Mouse (Mus musculus): Measurements from ENCODE around the gene Gm42742.

Gm42742 gene

GRCm38 (mm10) chr7:127004122-127004875 lies 16.6 kb downstream of the Gm42742 start:
- no peak for DNase-seq (ENCODE audit: extremely low spot score, low spot score)

DNA sequence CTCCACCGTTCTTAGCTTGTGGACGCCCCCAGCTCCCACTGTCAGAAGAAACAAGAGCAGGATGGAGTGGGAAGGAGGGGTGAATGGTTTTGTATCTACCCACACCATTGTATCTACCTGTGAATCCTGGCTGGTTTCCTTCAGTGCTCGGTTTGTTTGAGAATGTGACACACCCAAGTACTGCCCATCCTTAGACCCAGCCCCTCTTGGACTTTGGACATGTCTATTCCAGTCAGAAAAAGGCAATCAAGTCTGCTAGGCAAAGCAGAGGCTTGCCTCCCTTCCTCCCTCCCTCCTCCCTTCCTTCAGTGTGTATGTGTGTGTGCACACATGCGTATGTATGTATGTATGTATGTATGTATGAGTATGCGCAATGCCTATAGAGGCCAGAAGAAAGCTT lies 17.3 kb downstream of the Gm42742 start:
- DNase-seq (ENCODE audit: extremely low spot score, low spot score) = no peak

DNA sequence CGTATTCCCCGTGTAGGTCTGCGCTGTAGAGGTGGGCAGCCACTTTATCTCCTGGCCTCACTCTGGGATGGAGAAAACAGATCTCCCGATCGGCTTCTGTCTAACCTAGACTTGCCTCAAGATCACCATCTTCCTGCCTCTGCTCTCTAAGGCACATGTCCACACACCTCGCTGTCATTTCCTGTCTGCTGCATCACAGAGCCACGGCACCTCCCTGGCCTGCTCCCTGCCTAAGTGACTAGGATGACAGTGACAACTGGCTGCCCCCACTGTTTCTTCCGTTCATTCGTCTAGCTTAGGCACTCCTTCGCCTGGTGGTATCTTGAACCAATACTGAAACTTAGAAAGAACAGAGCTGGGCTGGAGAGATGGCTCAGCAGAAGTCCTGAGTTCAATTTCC lies 21.3 kb downstream of the Gm42742 start:
- no peak for DNase-seq (ENCODE audit: extremely low spot score, low spot score)

- DNase-seq (ENCODE audit: extremely low spot score, low spot score) = no peak
These were observed 24.4 kb downstream of the Gm42742 start for GRCm38 (mm10) chr7:126996449-126996848.

DNA sequence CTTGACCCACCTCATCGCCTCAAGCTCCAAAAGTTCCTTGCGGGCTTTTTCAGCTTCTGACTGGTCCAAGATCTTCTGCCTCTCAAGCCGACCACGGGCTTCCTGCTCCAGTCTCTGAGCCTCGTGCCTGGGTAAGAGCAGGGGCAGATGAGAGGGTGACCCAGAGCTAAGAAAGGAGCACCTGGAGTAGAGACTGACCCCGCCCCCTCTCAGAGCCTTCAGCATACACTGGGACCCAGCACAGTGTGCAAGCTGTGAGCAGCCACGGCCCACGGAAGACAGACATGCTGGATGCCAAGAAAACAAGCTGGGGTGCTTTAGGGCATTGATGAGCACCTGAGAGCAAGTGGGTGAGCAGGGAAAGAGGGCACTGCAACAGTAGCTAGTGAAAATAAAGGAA lies 32.1 kb downstream of the Gm42742 start:
- no peak for DNase-seq (ENCODE audit: extremely low spot score, low spot score)

DNA sequence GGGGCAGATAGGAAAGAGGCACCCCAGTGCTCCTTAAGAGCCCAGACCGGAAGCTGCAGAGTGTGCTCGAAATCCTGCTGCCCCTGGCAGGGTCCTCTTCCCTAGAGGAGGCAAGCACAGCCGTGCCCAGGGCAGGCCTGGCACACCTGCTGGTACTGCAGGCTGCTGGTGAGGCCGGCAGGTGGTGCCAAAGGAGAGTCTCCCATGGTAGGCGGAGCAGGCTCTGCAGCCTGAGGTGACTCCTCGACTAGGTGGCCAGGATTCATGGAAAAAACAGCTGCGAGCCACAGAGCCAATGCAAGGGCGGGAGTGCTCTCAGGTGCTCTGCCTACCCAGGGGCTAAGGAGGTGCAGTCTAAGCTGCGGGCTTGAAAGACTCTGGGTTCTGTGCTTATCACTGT lies 34.6 kb downstream of the Gm42742 start:
- DNase-seq (ENCODE audit: extremely low spot score, low spot score) = no peak

- no peak for DNase-seq (ENCODE audit: extremely low spot score, low spot score)
These were observed 36.0 kb downstream of the Gm42742 start for GRCm38 (mm10) chr7:126984667-126985444.

DNA sequence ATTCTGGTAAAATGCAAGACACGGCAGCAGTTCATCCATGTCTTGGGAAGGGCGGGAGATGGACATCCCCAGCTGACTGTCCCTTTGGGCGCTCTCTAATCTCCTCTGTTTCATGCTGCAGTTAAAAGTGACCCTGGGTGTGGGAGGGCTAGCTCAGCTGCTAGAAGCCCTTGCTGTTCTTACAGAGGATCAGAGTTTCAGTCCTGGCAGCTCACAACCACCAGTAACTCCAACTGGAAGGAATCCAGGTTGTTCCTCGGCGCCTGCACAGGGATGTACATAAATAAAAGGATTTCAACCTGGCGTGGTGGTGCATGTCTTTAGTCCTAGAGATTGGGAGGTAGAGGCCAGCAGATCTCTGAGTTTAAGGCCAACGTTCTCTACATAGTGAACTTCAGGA lies 37.8 kb downstream of the Gm42742 start:
- DNase-seq (ENCODE audit: extremely low spot score, low spot score) = no peak

DNA sequence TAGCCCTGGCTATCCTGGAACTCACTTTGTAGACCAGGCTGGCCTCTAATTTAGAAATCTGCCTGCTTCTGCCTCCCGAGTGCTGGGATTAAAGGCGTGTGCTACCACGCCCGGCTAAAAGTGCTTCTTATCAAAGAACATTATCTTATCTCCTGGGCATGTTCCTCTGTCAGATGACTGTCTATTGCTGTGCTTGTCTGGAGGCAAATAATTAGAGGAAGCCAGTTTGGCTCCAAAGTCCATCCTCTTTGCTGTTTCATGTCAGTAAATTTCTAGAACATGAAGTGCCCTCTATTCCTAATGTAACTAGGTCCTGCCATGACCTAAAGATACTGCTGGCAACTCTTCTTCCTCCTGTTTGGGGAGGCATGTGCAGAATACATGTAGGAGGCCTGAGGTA lies 38.8 kb downstream of the Gm42742 start:
- no peak for DNase-seq (ENCODE audit: extremely low spot score, low spot score)

DNA sequence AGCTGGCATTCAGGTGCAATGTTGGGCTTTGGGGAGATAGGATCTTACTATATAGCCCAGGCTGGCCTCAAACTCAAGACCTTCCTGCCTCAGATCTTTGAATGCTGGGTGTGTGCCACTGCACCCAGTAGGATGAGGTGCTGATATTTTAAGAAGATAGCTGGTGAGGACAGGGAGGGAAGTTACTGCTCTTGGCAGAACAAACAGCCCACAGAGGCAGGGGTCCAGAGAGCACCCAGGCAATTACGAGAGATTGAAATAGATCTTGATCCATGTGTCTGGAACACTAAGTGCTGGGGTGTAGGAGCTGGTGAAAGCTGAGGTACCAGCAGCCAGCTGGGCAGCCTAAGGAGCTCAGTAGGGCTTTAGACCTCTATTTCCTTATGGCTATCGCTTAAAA lies 39.3 kb downstream of the Gm42742 start:
- DNase-seq (ENCODE audit: extremely low spot score, low spot score) = no peak

DNA sequence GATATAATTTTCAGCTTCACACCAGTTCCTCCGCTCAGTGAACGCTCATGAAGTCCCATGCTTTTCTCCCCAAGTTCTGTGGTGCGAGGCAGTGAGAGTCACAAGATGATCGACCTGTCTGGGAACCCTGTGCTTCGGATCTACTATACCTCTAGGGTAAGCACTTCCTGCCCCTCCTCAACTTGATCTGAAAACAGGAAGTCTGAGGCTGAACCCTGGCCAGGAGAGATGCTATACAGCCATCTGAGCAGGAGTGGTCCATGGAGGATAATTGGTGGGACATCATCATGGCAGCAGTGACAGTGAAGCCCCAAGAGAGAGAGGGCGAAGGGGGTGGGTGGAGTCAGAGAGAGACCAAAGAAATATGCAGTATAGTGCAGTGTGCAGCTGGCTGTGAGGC lies 42.1 kb downstream of the Gm42742 start:
- no peak for DNase-seq (ENCODE audit: extremely low spot score, low spot score)

GRCm38 (mm10) chr7:126976878-126977459 lies 43.9 kb downstream of the Gm42742 start:
- DNase-seq (ENCODE audit: extremely low spot score, low spot score) = no peak

DNA sequence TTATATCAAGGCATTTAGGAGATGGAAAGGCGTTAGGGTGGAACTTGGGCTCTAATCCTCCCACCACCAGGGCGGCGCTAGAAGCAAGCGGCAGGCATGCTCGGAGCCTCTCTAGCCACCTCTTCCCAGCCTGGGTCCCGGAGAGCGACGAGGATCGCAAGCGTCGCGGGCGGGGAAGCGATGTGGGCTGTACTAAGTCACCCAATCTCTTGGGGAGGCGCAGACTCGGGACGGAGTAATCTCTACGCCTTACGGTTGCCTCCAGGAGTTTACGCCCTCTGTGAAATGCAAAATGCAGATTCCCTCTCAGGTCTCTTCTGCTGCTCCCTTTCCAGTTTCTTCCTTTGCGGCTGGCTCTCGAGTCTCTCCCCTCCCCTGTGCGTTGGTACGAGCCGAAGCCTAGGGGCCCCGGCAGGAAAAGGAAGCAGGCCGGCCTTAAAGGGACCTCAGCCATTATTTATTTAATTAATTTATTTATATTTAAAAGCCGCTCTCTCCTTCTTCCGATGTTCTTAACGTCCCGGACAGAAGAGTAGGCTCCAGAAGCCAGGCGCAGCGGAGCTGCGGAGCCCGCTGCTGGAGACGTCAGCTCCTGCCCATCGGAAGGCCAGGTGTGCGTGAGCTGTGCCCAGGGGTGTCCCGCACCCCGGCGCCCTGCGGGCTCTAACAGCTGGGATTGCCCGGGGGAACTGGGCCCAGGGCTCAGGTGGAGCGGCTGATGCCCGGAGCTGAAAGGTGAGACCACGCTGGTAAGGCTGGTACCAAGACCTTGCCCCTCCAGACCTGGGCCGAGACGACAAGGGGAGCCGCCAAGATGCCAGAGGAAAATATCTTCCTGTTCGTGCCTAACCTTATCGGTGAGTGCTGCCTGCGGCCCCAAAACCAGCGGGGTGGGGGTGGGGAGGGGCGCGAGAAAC lies 44.7 kb downstream of the Gm42742 start, which contains the start of gene Cdiptos:
TSS of gene Cdiptos (minus strand) at position 149 of the 917 bp plus-strand sequence.
- DNase-seq (ENCODE audit: extremely low spot score, low spot score) = peak; percentile 98

GRCm38 (mm10) chr7:126975893-126975949 lies 45.2 kb downstream of the Gm42742 start, which contains the start of gene Cdipt:
Cdipt (plus strand) TSS chr7:126975914.
- DNase-seq (ENCODE audit: extremely low spot score, low spot score) = no peak

- DNase-seq (ENCODE audit: extremely low spot score, low spot score) = no peak
These were observed 45.4 kb downstream of the Gm42742 start for GRCm38 (mm10) chr7:126975493-126975892.

GRCm38 (mm10) chr7:126967361-126967760 lies 53.5 kb downstream of the Gm42742 start:
- DNase-seq (ENCODE audit: extremely low spot score, low spot score) = no peak

DNA sequence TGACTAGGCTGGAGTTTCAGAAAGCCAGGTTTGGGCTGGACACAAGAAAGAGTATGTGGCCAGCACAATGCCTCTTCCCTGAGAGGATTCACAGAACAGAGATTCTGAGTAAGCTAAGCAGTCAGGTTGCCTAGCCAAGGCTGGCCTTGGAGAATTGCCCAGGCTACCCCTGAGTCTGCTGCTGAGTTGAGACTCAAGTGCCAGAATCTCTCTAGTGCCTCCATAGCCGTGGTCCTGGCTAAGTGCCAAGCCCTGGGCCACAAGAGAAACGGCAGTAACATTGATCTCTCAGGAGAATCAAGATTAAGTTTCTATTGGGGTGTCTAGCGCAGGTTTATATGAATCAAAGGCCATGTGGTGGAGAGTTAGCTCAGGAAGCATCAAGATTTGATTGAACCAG lies 55.3 kb downstream of the Gm42742 start:
- no peak for DNase-seq (ENCODE audit: extremely low spot score, low spot score)

All from neural tube, embryonic 10.5 days (tissue).